ENCODE assay signal across 8 mouse cellular contexts in genomic region chr11:117395228-117395627, GRCm38 (mm10).
DNase-seq lines count a peak whose midpoint lies in the region; ATAC-seq and TF ChIP-seq lines count a peak whose summit lies in the region.

No protein-coding gene starts in this region.

- TF ChIP-seq CTCF in brain, embryonic 14.5 days (IDR thresholded peaks at IDR 0.05; ENCODE audit: borderline replicate concordance, extremely low read depth, insufficient read depth, insufficient read length), result no peak

- no peak for DNase-seq in kidney, adult 8-10 months
- peak; percentile 66 for DNase-seq in brain, embryonic 14.5 days (ENCODE audit: low read depth)
- no peak for DNase-seq in hindbrain, embryonic 10.5 days (ENCODE audit: low spot score)
- peak; percentile 60 for DNase-seq in midbrain, embryonic 14.5 days
- no peak for DNase-seq in adrenal gland, adult 18-20 months (ENCODE audit: low spot score in 2 of 2)
- no peak for DNase-seq in urinary bladder, postnatal 14 days (ENCODE audit: low spot score)
- no peak for DNase-seq in ovary, postnatal 14 days (ENCODE audit: low spot score)

- H3K9ac ChIP-seq in kidney, embryonic 15.5 days, result no peak overlapping the region
- peak overlapping the region; percentile 59; the same call in 1 of the 2 replicates for H3K9ac ChIP-seq in midbrain, embryonic 14.5 days (replicated peaks; ENCODE audit: low read length)

- H3K9me3 ChIP-seq in kidney, embryonic 15.5 days (replicated peaks), result no peaks in the 10 kb centered on the region
- H3K9me3 ChIP-seq in hindbrain, embryonic 10.5 days, result no peaks in the 10 kb centered on the region
- no peaks in the 10 kb centered on the region for H3K9me3 ChIP-seq in midbrain, embryonic 14.5 days (ENCODE audit: control insufficient read depth, low read length)

- H3K27ac ChIP-seq in kidney, embryonic 15.5 days, result no peak overlapping the region
- H3K27ac ChIP-seq in hindbrain, embryonic 10.5 days, result peak overlapping the region; percentile 62
- H3K27ac ChIP-seq in midbrain, embryonic 14.5 days (replicated peaks; ENCODE audit: low read depth, low read length), result peak overlapping the region; percentile 81

- H3K4me2 ChIP-seq in kidney, embryonic 15.5 days, result peak overlapping the region; percentile 38
- H3K4me2 ChIP-seq in midbrain, embryonic 14.5 days (ENCODE audit: low read length), result peak overlapping the region; percentile 74

- H3K4me3 ChIP-seq in kidney, embryonic 15.5 days (replicated peaks), result 0 out of 2 replicates have a peak overlapping the region, but pooled peaks have one; percentile 2
- H3K4me3 ChIP-seq in hindbrain, embryonic 10.5 days, result peak overlapping the region; percentile 53
- H3K4me3 ChIP-seq in midbrain, embryonic 14.5 days (replicated peaks; ENCODE audit: low read depth, low read length), result no peak overlapping the region

- peaks cover 78% of the 10 kb centered on the region for H3K27me3 ChIP-seq in kidney, embryonic 15.5 days
- H3K27me3 ChIP-seq in hindbrain, embryonic 10.5 days (ENCODE audit: insufficient read depth, poor library complexity, severe bottlenecking), result peaks cover 75% of the 10 kb centered on the region
- no peaks in the 10 kb centered on the region for H3K27me3 ChIP-seq in midbrain, embryonic 14.5 days (ENCODE audit: control insufficient read depth, insufficient read depth, low read length)

- no peaks in the 10 kb centered on the region for H3K36me3 ChIP-seq in kidney, embryonic 15.5 days
- no peaks in the 10 kb centered on the region for H3K36me3 ChIP-seq in hindbrain, embryonic 10.5 days
- no peaks in the 10 kb centered on the region for H3K36me3 ChIP-seq in midbrain, embryonic 14.5 days (ENCODE audit: control insufficient read depth, insufficient read depth, low read length)

- H3K4me1 ChIP-seq in kidney, embryonic 15.5 days, result peaks cover 57% of the 10 kb centered on the region
- peaks cover 58% of the 10 kb centered on the region for H3K4me1 ChIP-seq in hindbrain, embryonic 10.5 days (replicated peaks)
- peaks cover 31% of the 10 kb centered on the region for H3K4me1 ChIP-seq in midbrain, embryonic 14.5 days (ENCODE audit: control insufficient read depth, insufficient read depth, low read length)

- no peak for TF ChIP-seq POLR2A in brain, embryonic 14.5 days (IDR thresholded peaks at IDR 0.05; ENCODE audit: borderline replicate concordance, extremely low read depth, insufficient read depth, insufficient read length, poor library complexity, severe bottlenecking)

- ATAC-seq in kidney, embryonic 15.5 days (replicated peaks; ENCODE audit: low FRiP score), result no peak
- ATAC-seq in midbrain, embryonic 14.5 days (ENCODE audit: low FRiP score, low TSS enrichment), result no peak

- 3% methylated on average over 9 of the region's 9 CpGs for WGBS in kidney, embryonic 15.5 days
- WGBS in hindbrain, embryonic 10.5 days, result 4% methylated on average over 9 of the region's 9 CpGs
- 3% methylated on average over 9 of the region's 9 CpGs for WGBS in midbrain, embryonic 14.5 days

Comparison
In these comparisons a context has a peak if more than half of its experiments do, and no peak if none do; other contexts are left out.
1. DNase-seq: peak in brain, embryonic 14.5 days (single experiment) and midbrain, embryonic 14.5 days (single experiment); none in kidney, adult 8-10 months (0 of 2), hindbrain, embryonic 10.5 days (single experiment), adrenal gland, adult 18-20 months (0 of 2), urinary bladder, postnatal 14 days (single experiment) and ovary, postnatal 14 days (single experiment).